Mouse (Mus musculus) heart, embryonic 14.5 days (tissue): ENCODE data around the gene Myo1d. TPM values are rescaled to one million over a fixed set of nuclear protein-coding genes. Genes with fewer than 3 reads are reported as not detected.
"Not testable (repeated sequence)": the region's sequence is repeated elsewhere in the genome, so short reads cannot be mapped to it uniquely, and the experiment has no call there.

ENCODE experiments used
- ATAC-seq: fragments of 200-750 bp; cut with Nextera tagmentation; 2 replicates; pipeline ENCODE4 v1.8.0; 2017; ENCODE audit warnings: low read depth, moderate TSS enrichment; ENCODE audit not compliant: insufficient number of reproducible peaks, insufficient read depth, low FRiP score
- H3K27ac ChIP-seq, 2 experiments: fragments of 200-500 bp in 1 of 2; fragments of 300-500 bp in 1 of 2; sonication (generic) in 1 of 2; replicated peaks in 1 of 2; 2 replicates each; pipeline ENCODE4 v1.5.1; 2012 to 2014; ENCODE audit warnings: low read depth in 2 of 2, low read length in 2 of 2, control low read depth in 1 of 2, mild to moderate bottlenecking in 1 of 2, mixed read lengths in 1 of 2; ENCODE audit not compliant: control insufficient read depth in 1 of 2, insufficient read depth in 1 of 2
- H3K27me3 ChIP-seq: fragments of 300-500 bp; sonication (generic); 2 replicates; pipeline ENCODE4 v1.6.1; 2014; ENCODE audit warnings: mild to moderate bottlenecking, low read length, control low read depth; ENCODE audit not compliant: control insufficient read depth, insufficient read depth
- H3K36me3 ChIP-seq: fragments of 300-500 bp; sonication (generic); 2 replicates; pipeline ENCODE4 v1.6.1; 2014; ENCODE audit warnings: mild to moderate bottlenecking, control low read depth, low read length, mixed read lengths; ENCODE audit not compliant: control insufficient read depth, insufficient read depth
- H3K4me1 ChIP-seq, 2 experiments: fragments of 200-500 bp in 1 of 2; fragments of 300-500 bp in 1 of 2; sonication (generic) in 1 of 2; 2 replicates each; pipeline ENCODE4 v1.6.1; 2012 to 2014; ENCODE audit warnings: low read length in 2 of 2, control low read depth in 1 of 2, mixed read lengths in 1 of 2; ENCODE audit not compliant: control insufficient read depth in 2 of 2, insufficient read depth in 2 of 2
- H3K4me2 ChIP-seq: fragments of 300-500 bp; sonication (generic); 2 replicates; pipeline ENCODE4 v1.6.1; 2014; ENCODE audit warnings: mild to moderate bottlenecking, low read length
- H3K4me3 ChIP-seq, 2 experiments: fragments of 200-500 bp in 1 of 2; fragments of 300-500 bp in 1 of 2; sonication (generic) in 1 of 2; 2 replicates each; pipeline ENCODE4 v1.5.1; 2012 to 2014; ENCODE audit warnings: low read length in 2 of 2, mild to moderate bottlenecking in 2 of 2, control low read depth in 1 of 2, low read depth in 1 of 2, moderate library complexity in 1 of 2; ENCODE audit not compliant: control insufficient read depth in 1 of 2, insufficient read depth in 1 of 2
- H3K9ac ChIP-seq: fragments of 300-500 bp; sonication (generic); 2 replicates; pipeline ENCODE4 v1.6.1; 2014; ENCODE audit warnings: mild to moderate bottlenecking, low read length
- H3K9me3 ChIP-seq: fragments of 300-500 bp; sonication (generic); 2 replicates; pipeline ENCODE4 v1.6.1; 2016; ENCODE audit warnings: low read length, control low read depth; ENCODE audit not compliant: control insufficient read depth
- WGBS: fragments of 180-500 bp; shearing (Covaris S2); extraction: QIAGEN DNeasy Blood & Tissue Kit; methylation state at CpG from one replicate; pipeline ENCODE4 v1.1.7; 2014; 5-methylcytosine and 5-hydroxymethylcytosine counted together
- polyA plus RNA-seq: library from polyadenylated mRNA; unstranded; fragments of >200 nt; fragmentation: Nextera tagmentation; extraction: Ambion mirVana; gene quantifications from 2 replicates; pipeline ENCODE4 v1.2.1, GENCODE M21; 2014

The Myo1d gene
- polyA plus RNA-seq, 1 experiment from 2014 or later = 9.6 TPM

DNA sequence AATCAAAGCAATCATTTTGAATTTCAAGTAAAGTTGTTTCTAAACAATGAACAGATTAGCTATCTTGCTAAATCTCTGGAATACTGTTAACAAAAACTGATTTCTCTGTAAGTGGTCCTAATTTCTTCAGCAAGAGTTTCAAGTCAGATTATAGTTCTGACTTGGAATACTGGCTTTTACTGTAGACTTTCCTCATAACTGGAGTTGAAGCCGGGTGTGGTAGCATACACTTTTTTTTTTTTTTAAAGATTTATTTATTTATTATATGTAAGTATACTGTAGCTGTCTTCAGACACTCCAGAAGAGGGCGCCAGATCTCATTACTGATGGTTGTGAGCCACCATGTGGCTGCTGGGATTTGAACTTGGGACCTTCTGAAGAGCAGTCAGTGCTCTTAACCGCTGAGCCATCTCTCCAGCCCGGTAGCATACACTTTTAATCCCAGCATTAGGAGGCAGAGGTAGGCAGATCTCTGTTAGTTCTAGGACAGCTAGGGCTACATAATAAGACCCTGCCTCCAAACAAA lies 316.2 kb downstream of the Myo1d start:
- peaks cover 93% of the 10 kb centered on the region for H3K36me3 ChIP-seq
- ATAC-seq, H3K4me2 ChIP-seq: not testable (repeated sequence)

DNA sequence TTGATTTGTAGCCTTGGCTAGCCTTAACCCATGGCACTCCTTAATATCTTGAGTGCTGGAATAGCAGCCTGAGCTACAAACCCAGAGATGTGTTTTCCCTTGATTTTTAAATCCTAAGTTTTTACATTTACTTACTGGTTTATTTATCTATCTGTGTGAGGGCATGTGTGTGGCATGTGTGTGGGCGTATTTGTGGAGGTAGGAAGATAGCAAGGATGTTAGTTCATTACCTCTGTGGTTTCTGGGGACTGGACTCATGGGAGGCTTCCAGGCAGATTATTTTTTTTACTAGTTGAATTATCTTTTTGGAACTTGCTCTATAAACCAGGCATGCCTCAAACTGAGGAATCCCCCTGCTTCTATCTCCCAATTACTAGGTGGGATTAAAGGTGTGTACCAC lies 326.6 kb downstream of the Myo1d start:
- Histone ChIP-seq H3K36me3 (peaks cover 77% of the 10 kb centered on the region), H3K4me1 (no peaks in the 10 kb centered on the region), H3K9ac (no peak overlapping the region), H3K27me3 (no peaks in the 10 kb centered on the region), H3K4me3 (no peak overlapping the region), H3K27ac (no peak overlapping the region), H3K9me3 (no peaks in the 10 kb centered on the region), H3K4me2 (no peak overlapping the region)
- no peak for ATAC-seq
- WGBS = 82% methylated on average over 1 of the region's 1 CpGs

More for the DNA sequence above, 316.2 kb downstream of the Myo1d start:
- not testable (repeated sequence) for H3K4me3 ChIP-seq, H3K9ac ChIP-seq, H3K4me1 ChIP-seq, H3K9me3 ChIP-seq, H3K27ac ChIP-seq, H3K27me3 ChIP-seq
- WGBS = 91% methylated on average over 4 of the region's 4 CpGs

DNA sequence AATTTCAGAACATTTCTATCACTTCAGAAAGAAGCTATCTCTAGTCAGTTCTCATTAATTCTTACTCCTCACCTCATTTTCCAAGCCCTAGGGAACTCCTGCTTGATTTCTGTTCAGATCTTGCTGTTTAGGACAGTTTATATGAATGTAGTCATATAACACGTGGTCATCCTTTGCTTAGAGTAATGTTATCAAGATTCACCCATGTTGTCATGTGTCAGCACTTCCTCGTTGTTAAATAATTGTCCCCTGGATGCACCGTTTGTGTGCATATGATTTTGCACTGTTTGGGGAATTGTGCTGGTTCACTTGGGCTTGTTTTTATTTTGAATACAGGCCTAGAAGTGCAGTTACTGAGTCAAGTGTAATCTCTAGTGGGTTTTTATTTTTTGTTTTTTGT lies 327.6 kb downstream of the Myo1d start:
- H3K4me3 ChIP-seq = no peak overlapping the region
- H3K4me1 ChIP-seq = no peaks in the 10 kb centered on the region
- no peak overlapping the region for H3K4me2 ChIP-seq
- no peaks in the 10 kb centered on the region for H3K9me3 ChIP-seq
- no peak overlapping the region for H3K9ac ChIP-seq
- ATAC-seq = no peak
- H3K27ac ChIP-seq = no peak overlapping the region
- H3K27me3 ChIP-seq = no peaks in the 10 kb centered on the region
- peaks cover 77% of the 10 kb centered on the region for H3K36me3 ChIP-seq
- 82% methylated on average over 3 of the region's 3 CpGs for WGBS

DNA sequence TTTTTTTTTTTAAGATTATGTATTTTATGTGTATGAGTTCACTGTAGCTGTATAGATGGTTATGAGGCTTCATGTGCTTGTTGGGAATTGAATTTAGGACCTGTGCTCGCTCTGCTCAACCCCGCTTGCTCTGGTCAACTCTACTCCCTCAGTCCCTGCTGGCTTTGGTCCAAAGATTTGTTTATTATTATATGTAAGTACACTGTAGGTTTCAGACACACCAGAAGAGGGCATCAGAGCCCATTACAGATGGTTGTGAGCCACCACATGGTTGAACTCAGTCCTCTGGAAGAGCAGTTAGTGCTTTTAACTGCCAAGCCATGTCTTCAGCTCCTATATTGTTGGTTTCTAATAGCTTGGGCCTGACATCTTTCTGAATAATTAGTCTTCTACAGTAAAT lies 330.0 kb downstream of the Myo1d start:
- 97% methylated on average over 2 of the region's 2 CpGs for WGBS

DNA sequence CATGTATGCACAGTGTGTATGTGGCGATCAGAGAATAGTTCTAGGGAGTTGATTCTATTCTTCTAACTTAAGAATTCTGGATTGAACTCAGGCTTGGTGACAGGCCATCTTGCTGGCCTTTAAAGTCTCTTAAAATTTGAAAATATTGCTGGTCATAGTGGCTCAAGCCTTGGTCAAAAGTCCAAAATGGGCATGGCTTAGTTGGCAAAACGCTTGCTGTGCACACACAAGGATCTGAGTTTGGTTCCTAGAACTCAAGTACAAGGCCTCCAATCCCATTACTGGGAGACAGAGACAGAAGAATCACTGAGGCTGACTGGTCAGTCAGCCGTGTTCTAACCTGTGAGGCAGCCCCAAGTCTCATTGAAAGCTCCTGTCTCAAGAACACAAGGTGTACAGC lies 332.9 kb downstream of the Myo1d start:
- 91% methylated on average over 3 of the region's 3 CpGs for WGBS
- Histone ChIP-seq H3K4me2 (no peak overlapping the region), H3K27ac (no peak overlapping the region), H3K9me3 (no peaks in the 10 kb centered on the region), H3K27me3 (no peaks in the 10 kb centered on the region), H3K4me1 (no peaks in the 10 kb centered on the region), H3K4me3 (no peak overlapping the region), H3K36me3 (peaks cover 79% of the 10 kb centered on the region), H3K9ac (no peak overlapping the region)
- no peak for ATAC-seq

More for the DNA sequence above, 330.0 kb downstream of the Myo1d start:
- Histone ChIP-seq H3K36me3 (peaks cover 79% of the 10 kb centered on the region), H3K4me2 (no peak overlapping the region), H3K4me3 (no peak overlapping the region), H3K27ac (no peak overlapping the region), H3K9ac (no peak overlapping the region), H3K9me3 (no peaks in the 10 kb centered on the region), H3K4me1 (no peaks in the 10 kb centered on the region), H3K27me3 (no peaks in the 10 kb centered on the region)
- no peak for ATAC-seq

Other genes starting within 250 kb of the Myo1d start
- gene Tmem98, start 30.1 kb upstream of the Myo1d start, polyA plus RNA-seq = 93.3 and 97.6 TPM in 2 replicates
- not detected in 2 replicates for gene Spaca3, start 78.3 kb upstream of the Myo1d start, polyA plus RNA-seq